Mouse (Mus musculus): ENCODE results near the gene Pank3. TPM values are rescaled to one million over a fixed set of nuclear protein-coding genes. Genes with fewer than 3 reads are reported as not detected.

The Pank3 gene
- total RNA-seq (2021) = 10 to 100 TPM; 64.9 to 70.1 TPM

- intact Hi-C loops (cut with DNase I) = no loop called here
- peak; percentile 99 for DNase-seq
Measured at GRCm38 (mm10) chr11:35769188-35769745, at the start of gene Pank3. Gene Pank3, plus strand, starts transcription at chr11:35769484.

GRCm38 (mm10) chr11:35723876-35724275 is 45.4 kb upstream of the Pank3 start:
- DNase-seq = no peak
- intact Hi-C loops (cut with DNase I) = no loop called here

DNA sequence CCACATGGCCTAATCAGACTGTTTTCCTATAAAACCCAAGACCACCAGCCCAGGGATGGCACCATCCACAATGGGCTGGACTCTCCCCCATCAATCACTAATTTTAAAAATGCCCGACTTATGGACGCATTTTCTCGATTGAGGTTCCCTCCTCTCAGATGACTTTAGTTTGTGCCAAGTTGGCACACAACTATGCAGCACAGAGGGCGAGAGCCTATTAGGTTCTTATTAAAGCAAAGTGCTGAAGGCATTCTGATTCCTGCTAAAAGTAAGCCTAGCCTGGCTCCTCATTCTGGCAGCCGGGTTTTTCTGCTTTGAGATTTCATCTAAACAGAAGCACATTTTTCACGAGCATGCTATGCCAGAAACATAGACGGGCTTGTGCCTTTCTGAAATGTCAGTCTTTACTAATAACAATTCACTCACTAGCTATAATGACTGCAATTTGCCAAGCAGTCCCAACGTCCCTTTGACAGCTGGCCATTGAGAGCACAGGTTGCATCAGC is 42.9 kb upstream of the Pank3 start:
- DNase-seq = no peak
- intact Hi-C loops (cut with DNase I) = no loop called here

DNA sequence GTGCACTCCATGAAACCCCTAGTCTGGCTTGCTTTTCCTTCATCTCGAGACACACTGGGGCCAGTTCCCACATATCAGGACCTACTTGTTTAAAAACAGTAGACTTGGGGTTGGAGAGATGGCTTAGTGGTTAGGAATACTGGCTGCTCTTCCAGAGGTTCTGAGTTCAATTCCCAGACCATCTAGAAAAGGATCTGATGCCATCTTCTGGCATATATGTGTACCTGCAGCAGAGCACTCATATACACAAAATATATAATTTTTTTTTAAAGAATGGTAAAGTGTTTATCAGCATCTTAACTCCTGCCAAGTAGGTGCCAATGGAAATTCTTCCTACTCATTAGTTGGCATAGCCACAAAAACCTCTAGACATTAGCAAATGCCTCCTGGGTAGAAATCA is 41.1 kb upstream of the Pank3 start:
- intact Hi-C loops (cut with DNase I) = no loop called here
- DNase-seq = no peak

DNA sequence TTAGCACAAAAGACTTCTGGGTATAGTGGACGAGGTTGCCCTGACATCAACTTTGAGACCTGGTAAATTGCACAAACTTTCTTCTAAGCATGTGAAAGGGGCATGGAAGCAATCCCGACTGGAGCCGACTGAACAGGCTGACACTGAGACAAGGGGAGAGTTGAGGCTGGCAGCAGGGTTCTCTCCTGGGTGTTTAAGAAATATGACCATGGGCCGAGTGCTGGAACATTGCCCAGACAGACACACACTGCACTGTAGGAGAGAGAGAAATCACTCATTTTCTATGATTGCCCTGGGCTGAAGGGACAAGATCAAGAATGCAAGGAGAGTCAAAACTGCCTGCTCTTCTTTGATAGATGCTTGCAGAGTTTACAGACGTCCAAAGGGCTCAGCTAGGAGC is 40.1 kb upstream of the Pank3 start:
- peak; percentile 45 for DNase-seq

GRCm38 (mm10) chr11:35732366-35732765 is 36.9 kb upstream of the Pank3 start:
- no peak for DNase-seq
- intact Hi-C loops (cut with DNase I) = no loop called here

More for the DNA sequence above, 40.1 kb upstream of the Pank3 start:
- intact Hi-C loops (cut with DNase I) = no loop called here

GRCm38 (mm10) chr11:35736817-35737216 is 32.5 kb upstream of the Pank3 start:
- intact Hi-C loops (cut with DNase I) = no loop called here
- DNase-seq = no peak

GRCm38 (mm10) chr11:35737262-35737661 is 32.0 kb upstream of the Pank3 start:
- intact Hi-C loops (cut with DNase I) = no loop called here
- no peak for DNase-seq

GRCm38 (mm10) chr11:35738102-35738501 is 31.2 kb upstream of the Pank3 start:
- intact Hi-C loops (cut with DNase I) = no loop called here

GRCm38 (mm10) chr11:35743586-35743985 is 25.7 kb upstream of the Pank3 start:
- intact Hi-C loops (cut with DNase I) = no loop called here
- DNase-seq = peak; percentile 32

More at GRCm38 (mm10) chr11:35738102-35738501, 31.2 kb upstream of the Pank3 start:
- no peak for DNase-seq

DNA sequence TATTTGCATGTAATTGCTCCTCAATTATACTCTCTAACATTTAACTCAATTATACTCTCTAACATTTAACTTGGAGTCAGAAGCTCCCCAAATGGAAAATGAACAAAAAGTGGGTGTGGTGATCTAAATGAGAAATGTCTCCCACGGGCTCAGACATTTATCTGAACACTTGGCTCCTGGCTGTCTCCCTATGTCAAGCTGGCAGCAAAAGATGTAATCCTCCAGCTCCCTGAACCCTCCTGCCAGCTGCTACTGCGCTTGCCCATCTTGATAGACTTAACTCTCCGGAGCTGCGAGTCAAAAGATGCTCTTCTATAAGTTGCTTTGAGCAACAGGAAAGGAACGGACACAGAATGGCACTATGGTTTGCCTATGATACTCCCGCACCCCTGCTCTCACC is 24.7 kb upstream of the Pank3 start:
- DNase-seq = peak; percentile 28

DNA sequence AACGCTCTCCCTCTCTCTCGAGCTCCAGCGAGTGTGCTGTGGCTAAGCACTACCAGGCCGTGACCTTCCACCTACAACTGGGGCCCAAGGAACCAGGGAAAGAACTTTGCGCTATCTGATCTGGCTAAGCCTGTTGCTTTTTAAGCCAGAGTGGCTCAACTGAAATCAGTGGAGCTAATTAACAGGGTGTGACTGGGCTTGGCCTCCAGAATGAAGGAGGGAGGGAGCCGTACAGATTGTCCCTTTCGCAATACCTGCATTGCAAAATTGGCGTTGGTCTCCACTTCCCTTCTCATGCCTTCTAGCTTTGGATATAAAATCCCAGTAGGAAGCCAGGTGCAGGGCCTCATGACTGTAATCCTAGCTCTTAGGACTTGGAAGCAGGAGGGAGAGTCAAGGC is 18.7 kb upstream of the Pank3 start:
- no peak for DNase-seq
- intact Hi-C loops (cut with DNase I) = no loop called here

More for the DNA sequence above, 24.7 kb upstream of the Pank3 start:
- intact Hi-C loops (cut with DNase I) = no loop called here

DNA sequence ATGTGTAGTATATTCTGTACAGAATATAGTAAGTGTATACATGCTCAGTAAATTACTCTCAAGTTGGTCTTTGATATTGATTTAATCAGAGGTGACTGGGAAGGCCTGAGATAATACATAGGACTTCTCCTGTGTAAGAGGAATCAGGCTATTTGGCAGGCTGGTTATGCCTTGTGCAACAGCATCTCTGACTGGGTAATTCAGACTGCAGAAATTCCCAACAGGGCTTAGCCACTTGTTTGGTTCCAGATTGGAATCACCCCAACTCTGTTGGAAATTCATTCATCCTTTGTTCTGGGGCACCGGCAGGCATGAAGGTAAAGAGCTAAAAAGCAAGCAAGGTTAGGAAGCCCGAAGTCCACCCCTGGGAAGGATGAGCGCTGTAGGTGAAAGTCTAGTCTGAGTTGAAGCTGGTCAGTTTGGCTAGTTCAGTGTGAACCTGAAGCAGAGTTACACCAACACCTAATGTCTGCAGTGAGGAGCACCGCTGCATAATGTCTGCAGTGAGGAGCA is 14.3 kb upstream of the Pank3 start:
- intact Hi-C loops (cut with DNase I) = no loop called here
- no peak for DNase-seq

- DNase-seq = no peak
- intact Hi-C loops (cut with DNase I) = no loop called here
Measured at GRCm38 (mm10) chr11:35755546-35755945, 13.7 kb upstream of the Pank3 start.

DNA sequence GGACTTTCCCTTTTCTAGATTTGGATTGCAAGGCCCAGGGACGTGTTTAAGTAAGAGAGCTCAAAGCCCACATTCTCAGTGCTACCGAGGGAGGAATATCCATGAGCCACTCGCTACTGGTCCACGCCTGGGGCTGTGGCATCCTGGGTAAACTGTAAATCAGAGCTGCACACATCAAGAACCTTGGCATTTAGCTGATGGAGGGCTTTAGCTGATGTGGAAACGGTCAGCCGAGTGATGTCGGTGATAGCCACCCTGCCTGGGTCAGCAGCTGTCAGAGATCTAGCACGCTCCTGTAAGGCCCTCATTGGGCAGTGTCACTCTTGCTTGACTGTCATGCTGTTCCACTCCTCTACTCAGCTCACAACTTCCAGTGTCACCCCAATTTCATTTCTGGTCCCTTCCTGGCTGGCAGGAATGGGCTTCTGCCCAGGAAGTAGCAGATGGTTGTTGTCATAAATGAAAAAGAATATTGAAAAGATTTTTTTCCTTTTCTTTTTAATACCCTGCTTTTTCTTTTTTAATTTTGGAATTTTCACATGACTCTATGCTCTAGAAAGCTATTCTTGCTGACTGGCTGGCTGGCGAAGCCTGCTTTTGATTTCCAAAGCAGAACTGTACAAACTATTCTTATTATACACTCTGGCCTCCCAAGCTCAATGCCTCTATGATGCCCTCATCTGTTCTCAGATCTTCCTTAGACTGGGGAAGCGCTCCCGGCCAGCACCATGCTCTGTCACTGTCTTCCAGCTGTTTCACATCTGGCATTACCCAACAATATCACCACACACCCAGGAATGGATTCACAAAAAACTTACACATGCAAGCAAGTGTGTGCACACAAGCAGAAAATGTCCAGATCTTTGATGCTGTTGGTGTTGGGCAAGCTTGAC is 12.6 kb upstream of the Pank3 start:
- DNase-seq = no peak
- intact Hi-C loops (cut with DNase I) = no loop called here

- intact Hi-C loops (cut with DNase I) = no loop called here
- DNase-seq = no peak
Measured at GRCm38 (mm10) chr11:35760001-35760626, 9.2 kb upstream of the Pank3 start.

DNA sequence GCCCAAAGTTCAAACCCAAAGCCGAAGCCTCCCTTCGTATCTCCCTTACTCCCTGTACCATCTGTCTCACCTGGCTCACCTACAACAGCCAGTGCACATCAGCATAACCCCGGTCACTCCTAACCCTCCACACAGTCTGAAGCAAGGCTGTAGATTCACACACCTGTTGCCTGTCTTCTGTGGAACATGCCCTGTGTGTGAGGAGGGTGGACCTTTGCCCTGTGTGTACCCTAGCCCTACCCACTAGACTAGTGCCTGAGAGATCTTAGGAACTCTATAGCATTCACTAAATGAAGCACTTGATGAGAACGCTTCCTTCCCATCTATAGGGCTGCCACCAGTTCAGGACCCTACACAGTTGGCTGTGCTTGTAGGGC is 8.7 kb upstream of the Pank3 start:
- DNase-seq = no peak

GRCm38 (mm10) chr11:35766845-35767244 is 2.4 kb upstream of the Pank3 start:
- intact Hi-C loops (cut with DNase I) = no loop called here
- DNase-seq = no peak

More for the DNA sequence above, 8.7 kb upstream of the Pank3 start:
- intact Hi-C loops (cut with DNase I) = no loop called here

DNA sequence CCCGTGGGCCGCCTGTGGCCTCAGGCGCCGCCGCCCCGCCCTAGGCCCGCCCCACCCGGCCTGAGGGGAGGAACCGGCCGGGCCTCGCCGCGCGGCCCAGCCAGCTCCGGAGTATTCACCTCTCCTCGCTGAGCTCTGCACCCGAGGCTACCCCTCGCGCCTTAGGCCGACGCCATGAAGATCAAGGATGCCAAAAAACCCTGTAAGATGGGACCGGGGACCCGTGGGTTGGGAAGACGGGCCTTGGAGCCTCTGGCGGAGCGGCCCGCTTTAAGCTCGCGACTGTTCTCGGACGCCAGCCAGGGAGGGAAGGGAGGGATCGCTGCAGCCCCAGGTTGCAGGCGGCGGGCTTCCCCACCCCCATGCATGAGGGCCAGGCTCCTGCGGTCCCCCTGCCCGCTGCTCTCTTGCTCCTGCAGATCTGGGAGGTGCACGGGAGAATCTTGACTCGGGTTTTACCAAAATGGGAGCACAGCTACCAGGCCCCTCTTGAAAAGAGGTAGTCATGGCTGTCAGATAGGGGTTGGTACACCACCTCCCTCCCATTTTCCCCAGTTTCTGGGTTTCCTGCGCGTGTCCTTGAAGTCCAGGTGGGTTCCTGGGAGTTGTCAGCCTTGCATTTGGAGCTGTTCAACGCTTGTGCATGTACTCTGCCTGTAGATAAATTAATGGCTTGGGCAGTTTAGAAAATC is 608 bp downstream of the Pank3 start:
- peak; percentile 80 for DNase-seq
- intact Hi-C loops (cut with DNase I) = no loop called here

DNA sequence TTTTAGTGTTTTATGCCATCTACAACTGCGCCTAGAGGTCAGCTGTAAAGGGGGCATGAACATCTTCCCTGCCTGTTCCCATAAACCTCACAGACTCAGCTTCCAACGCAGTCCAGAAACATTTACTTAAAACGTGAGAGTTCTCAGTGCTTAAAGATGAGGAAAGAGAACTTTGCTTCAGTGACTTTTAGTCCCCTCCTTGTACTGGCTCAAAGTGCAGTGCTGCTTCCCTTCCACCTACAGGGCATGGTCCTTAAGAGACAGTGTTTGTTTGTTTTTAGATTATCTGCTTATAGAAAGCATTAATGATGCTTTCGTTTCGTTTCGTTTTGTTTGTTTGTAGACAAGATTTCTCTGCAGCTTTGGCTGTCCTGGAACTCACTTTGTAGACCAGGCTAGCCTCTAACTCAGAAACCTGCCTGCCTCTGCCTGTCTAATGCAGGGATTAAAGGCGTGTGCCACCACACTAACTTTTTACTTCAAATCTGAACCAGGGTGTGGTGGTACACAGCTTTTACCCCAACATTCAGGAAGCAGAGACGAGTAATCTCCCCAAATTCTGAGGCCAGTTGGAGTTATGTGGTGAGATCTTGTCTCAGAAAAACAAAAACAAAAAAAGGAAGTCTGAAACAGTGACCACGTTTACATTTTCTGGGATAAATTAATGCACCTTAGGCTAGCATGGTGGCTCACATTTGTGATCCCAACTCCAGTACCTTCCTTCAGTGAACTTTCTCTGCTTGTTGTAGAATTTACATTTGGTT is 1.6 kb downstream of the Pank3 start:
- intact Hi-C loops (cut with DNase I) = no loop called here
- DNase-seq = no peak
